ENCODE assay signal across 8 mouse cellular contexts in genomic region chr9:94613891-94614671, GRCm38 (mm10). TPM values are rescaled to one million over a fixed set of nuclear protein-coding genes. Genes with fewer than 3 reads are reported as not detected.
DNase-seq lines count a peak whose midpoint lies in the region; ATAC-seq and TF ChIP-seq lines count a peak whose summit lies in the region.

No protein-coding gene starts in this region.

- H3K4me3 ChIP-seq in forebrain, postnatal 0 days (ENCODE audit: low read depth, low read length) = no peak overlapping the region
- H3K4me3 ChIP-seq in neural tube, embryonic 12.5 days = no peak overlapping the region

- WGBS in forebrain, postnatal 0 days = 44% methylated on average over 6 of the region's 6 CpGs
- 49% methylated on average over 6 of the region's 6 CpGs for WGBS in neural tube, embryonic 12.5 days

- no peaks in the 10 kb centered on the region for H3K4me1 ChIP-seq in forebrain, postnatal 0 days (ENCODE audit: insufficient read depth)
- no peaks in the 10 kb centered on the region for H3K4me1 ChIP-seq in neural tube, embryonic 12.5 days

- peak; percentile 6 for DNase-seq in ovary, postnatal 14 days (ENCODE audit: low spot score)
- DNase-seq in ovary, postnatal 36 days (ENCODE audit: low spot score) = no peak
- peak; percentile 31 for DNase-seq in c-Kit-positive CD71-negative TER-119-negative erythroid progenitor cells, embryonic 14.5 days (ENCODE audit: low read depth)
- peak; percentile 81 for DNase-seq in forebrain, postnatal 0 days
- DNase-seq in left cerebral cortex, postnatal 25 days (ENCODE audit: low spot score in 2 of 2) = peak; percentile 55 to 85
- DNase-seq in urinary bladder, adult 18-20 months (ENCODE audit: low spot score in 2 of 2) = no peak

- H3K4me2 ChIP-seq in forebrain, postnatal 0 days (ENCODE audit: low read depth) = no peak overlapping the region
- no peak overlapping the region for H3K4me2 ChIP-seq in neural tube, embryonic 12.5 days (replicated peaks)

- intact Hi-C loops in left cerebral cortex, postnatal 25 days (cut with DNase I) = loop anchor here (5.0 to 10.0 kb wide), 3 partner anchors 77 to 1719 kb away; partner anchors contain the start of gene 1190002N15Rik

- no peak overlapping the region for H3K9ac ChIP-seq in forebrain, postnatal 0 days
- no peak overlapping the region for H3K9ac ChIP-seq in neural tube, embryonic 12.5 days

- no peaks in the 10 kb centered on the region for H3K36me3 ChIP-seq in forebrain, postnatal 0 days (ENCODE audit: insufficient read depth)
- no peaks in the 10 kb centered on the region for H3K36me3 ChIP-seq in neural tube, embryonic 12.5 days

- peak; percentile 85 for ATAC-seq in forebrain, postnatal 0 days
- ATAC-seq in inflammation-experienced regulatory T-cells, adult 6 months = peak; percentile 90
- peak; percentile 46; the same call in 1 of the 2 replicates for ATAC-seq in neural tube, embryonic 12.5 days (ENCODE audit: low FRiP score, low read depth)

- peak; percentile 80 for TF ChIP-seq CTCF in forebrain, postnatal 0 days (IDR thresholded peaks at IDR 0.05; ENCODE audit: low read depth)

- H3K27me3 ChIP-seq in forebrain, postnatal 0 days (ENCODE audit: insufficient read depth, low read length) = no peaks in the 10 kb centered on the region
- H3K27me3 ChIP-seq in neural tube, embryonic 12.5 days (replicated peaks) = no peaks in the 10 kb centered on the region

- H3K27ac ChIP-seq in forebrain, postnatal 0 days (ENCODE audit: low read depth, low read length) = no peak overlapping the region
- H3K27ac ChIP-seq in neural tube, embryonic 12.5 days = no peak overlapping the region

- no peaks in the 10 kb centered on the region for H3K9me3 ChIP-seq in forebrain, postnatal 0 days (ENCODE audit: low read length)
- no peaks in the 10 kb centered on the region for H3K9me3 ChIP-seq in neural tube, embryonic 12.5 days

RNA-seq across cellular contexts. Expression of gene Slc9a9, which starts 55.6 kb away (rescaled TPM):
- 5.3 and 6.7 TPM in 2 replicates for total RNA-seq in forebrain, postnatal 0 days (2014; rRNA removed)
- polyA plus RNA-seq in forebrain, postnatal 0 days (2015; fragmentation: Nextera tagmentation; extraction: Ambion mirVana) = 3.3 and 4.8 TPM in 2 replicates
- polyA plus RNA-seq in inflammation-experienced regulatory T-cells, adult 6 months (2017; shearing (Covaris generic)) = 10 to 100 TPM; 36.4 to 65.4 (median 52.3) TPM
- 10 to 100 TPM; 17.9 to 24.0 TPM for total RNA-seq in left cerebral cortex, postnatal 25 days (2021)
- polyA plus RNA-seq in neural tube, embryonic 12.5 days (2016; fragmentation: Nextera tagmentation; extraction: Ambion mirVana) = 6.4 and 8.6 TPM in 2 replicates

Comparison
In these comparisons a context has a peak if more than half of its experiments do, and no peak if none do; other contexts are left out.
1. DNase-seq: peak in ovary, postnatal 14 days (single experiment), c-Kit-positive CD71-negative TER-119-negative erythroid progenitor cells, embryonic 14.5 days (single experiment), forebrain, postnatal 0 days (single experiment) and left cerebral cortex, postnatal 25 days (2 of 2); none in ovary, postnatal 36 days (single experiment) and urinary bladder, adult 18-20 months (0 of 2).
2. Peak in every context shown above with its lines, with median percentiles within 50 percentile points of each other: ATAC-seq.